Mouse (Mus musculus): Measurements from ENCODE around the gene Crygn. TPM values are rescaled to one million over a fixed set of nuclear protein-coding genes. Genes with fewer than 3 reads are reported as not detected.

Crygn gene
- total and polyA plus RNA-seq, 3 experiments, result 2.0 TPM; not detected in 2

DNA sequence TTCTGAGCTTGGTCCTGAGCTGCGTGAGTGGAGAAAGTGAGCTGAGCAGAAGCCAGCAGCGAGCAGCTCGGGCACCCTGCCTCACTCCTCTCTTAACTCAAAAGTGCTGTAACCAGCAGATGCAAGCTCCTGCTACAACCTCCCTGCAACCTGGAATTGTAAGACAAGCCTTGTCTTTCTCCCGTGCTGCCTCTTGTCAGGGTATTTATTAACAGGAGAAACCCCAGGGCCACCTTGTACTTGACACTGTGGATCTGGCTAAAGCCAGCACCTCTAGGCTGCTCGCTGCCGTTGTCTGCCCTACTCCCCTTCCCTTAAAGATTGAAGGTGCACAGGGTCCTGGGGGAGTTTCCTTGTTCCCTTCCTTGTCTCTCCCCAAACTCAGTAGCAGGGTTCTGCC is 43.8 kb downstream of the Crygn start:
- Histone ChIP-seq H3K79me2 (replicated peaks; ENCODE audit: control insufficient read depth, extremely low read depth, insufficient read depth, poor library complexity, severe bottlenecking) (no peaks in the 10 kb centered on the region), H3K4me2 (ENCODE audit: insufficient read depth, low read depth, poor library complexity, severe bottlenecking) (no peak overlapping the region), H3K4me1 (ENCODE audit: control insufficient read depth in 1 of 2, insufficient read depth in 2 of 2) (peaks cover 0 to 17% of the 10 kb centered on the region in 2 experiments; a peak in 2 of 4 replicates), H3K9me3 (replicated peaks; ENCODE audit: low read length) (peaks cover 16% of the 10 kb centered on the region), H3K4me3 (replicated peaks in 1 of 3; ENCODE audit: low read depth in 2 of 3, low read length in 2 of 3, poor library complexity in 1 of 3) (no peak overlapping the region), H3K27me3 (replicated peaks) (no peaks in the 10 kb centered on the region), H3K36me3 (replicated peaks in 1 of 2; ENCODE audit: control insufficient read depth in 1 of 2, insufficient read depth in 1 of 2, low read length in 1 of 2) (peaks cover 22 to 53% of the 10 kb centered on the region in 2 experiments), H3K9ac (ENCODE audit: insufficient read depth, low read depth) (no peak overlapping the region), H3K27ac (ENCODE audit: insufficient read depth, low read depth) (no peak overlapping the region)
- dilution Hi-C loops (cut with MboI; ENCODE audit: extremely low pct_ligation_motif_present, extremely low pct_unique_long_range_greater_than_20kb, low sequenced_read_pairs) (no loop called here), in situ Hi-C loops (cut with MboI; ENCODE audit: low pct_ligation_motif_present, low pct_unique_long_range_greater_than_20kb, low sequenced_read_pairs) (no loop called here)
- TF ChIP-seq ZNF384 (IDR thresholded peaks at IDR 0.05; ENCODE audit: low read depth, low read length) (no peak), MEF2A (IDR thresholded peaks at IDR 0.05; ENCODE audit: borderline replicate concordance, low read depth, low read length) (no peak), TBP (conservative IDR thresholded peaks at IDR 0.05; ENCODE audit: low read depth, low read length) (no peak), POLR2AphosphoS2 (IDR thresholded peaks at IDR 0.05; ENCODE audit: low read depth, low read length) (no peak), MYC (IDR thresholded peaks at IDR 0.05; ENCODE audit: low read depth, low read length) (no peak), ZC3H11A (IDR thresholded peaks at IDR 0.05; ENCODE audit: low read depth, low read length) (no peak), ZMIZ1 (IDR thresholded peaks at IDR 0.05; ENCODE audit: low read depth, low read length) (no peak), CHD1 (IDR thresholded peaks at IDR 0.05; ENCODE audit: low read depth, low read length) (no peak), ELF1 (IDR thresholded peaks at IDR 0.05; ENCODE audit: low read depth, low read length) (no peak), IRF4 (IDR thresholded peaks at IDR 0.05; ENCODE audit: low read depth, low read length) (no peak), KAT2A (IDR thresholded peaks at IDR 0.05; ENCODE audit: insufficient replicate concordance, low read length) (no peak), ZKSCAN1 (IDR thresholded peaks at IDR 0.05; ENCODE audit: borderline replicate concordance, low read depth, low read length) (no peak), USF1 (IDR thresholded peaks at IDR 0.05; ENCODE audit: low read depth, low read length) (no peak)
- no peak for DNase-seq (ENCODE audit: extremely low read depth)

DNA sequence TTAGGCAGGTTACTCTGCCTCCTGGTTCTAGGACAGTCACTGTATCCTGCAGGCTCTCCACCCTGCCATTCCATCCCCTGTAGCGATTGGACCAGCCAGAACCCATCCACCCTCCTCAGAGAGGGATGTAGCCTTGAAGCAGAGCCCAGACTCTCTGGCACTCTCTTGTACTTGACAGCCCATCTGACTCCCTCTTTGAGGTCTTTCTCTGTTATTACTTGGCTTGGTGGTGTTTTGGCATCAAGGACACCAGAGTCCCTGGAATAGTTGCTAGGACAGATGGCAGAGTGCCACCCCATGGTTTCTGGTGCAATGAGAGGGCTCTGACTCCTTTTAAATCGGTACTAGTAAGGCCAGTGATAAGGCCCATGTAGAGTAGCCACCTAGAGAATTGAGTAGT is 44.6 kb downstream of the Crygn start:
- Histone ChIP-seq H3K4me3 (replicated peaks in 1 of 3; ENCODE audit: low read depth in 2 of 3, low read length in 2 of 3, poor library complexity in 1 of 3) (no peak overlapping the region), H3K36me3 (replicated peaks in 1 of 2; ENCODE audit: control insufficient read depth in 1 of 2, insufficient read depth in 1 of 2, low read length in 1 of 2) (peaks cover 30 to 58% of the 10 kb centered on the region in 2 experiments), H3K9me3 (replicated peaks; ENCODE audit: low read length) (peaks cover 16% of the 10 kb centered on the region), H3K4me2 (ENCODE audit: insufficient read depth, low read depth, poor library complexity, severe bottlenecking) (no peak overlapping the region), H3K4me1 (ENCODE audit: control insufficient read depth in 1 of 2, insufficient read depth in 2 of 2) (peaks cover 0 to 17% of the 10 kb centered on the region in 2 experiments; a peak in 2 of 4 replicates), H3K27me3 (replicated peaks) (no peaks in the 10 kb centered on the region), H3K27ac (ENCODE audit: insufficient read depth, low read depth) (no peak overlapping the region), H3K9ac (ENCODE audit: insufficient read depth, low read depth) (no peak overlapping the region), H3K79me2 (replicated peaks; ENCODE audit: control insufficient read depth, extremely low read depth, insufficient read depth, poor library complexity, severe bottlenecking) (no peaks in the 10 kb centered on the region)
- dilution Hi-C loops (cut with MboI; ENCODE audit: extremely low pct_ligation_motif_present, extremely low pct_unique_long_range_greater_than_20kb, low sequenced_read_pairs) (no loop called here), in situ Hi-C loops (cut with MboI; ENCODE audit: low pct_ligation_motif_present, low pct_unique_long_range_greater_than_20kb, low sequenced_read_pairs) (no loop called here)
- no peak for DNase-seq (ENCODE audit: extremely low read depth)
- TF ChIP-seq MAFK (IDR thresholded peaks at IDR 0.05; ENCODE audit: insufficient replicate concordance, low read length) (no peak), EP300 (IDR thresholded peaks at IDR 0.05; ENCODE audit: low read length) (no peak), SIN3A (IDR thresholded peaks at IDR 0.05; ENCODE audit: low read length) (no peak), E2F4 (IDR thresholded peaks at IDR 0.05; ENCODE audit: insufficient replicate concordance, low read depth, low read length) (no peak), MAZ (IDR thresholded peaks at IDR 0.05; ENCODE audit: low read depth, low read length) (no peak), GABPA (IDR thresholded peaks at IDR 0.05; ENCODE audit: insufficient replicate concordance, low read depth, low read length) (no peak), BHLHE40 (IDR thresholded peaks at IDR 0.05; ENCODE audit: low read depth, low read length) (no peak), RCOR1 (conservative IDR thresholded peaks at IDR 0.05; ENCODE audit: low read depth, low read length) (no peak), PAX5 (IDR thresholded peaks at IDR 0.05; ENCODE audit: low read length) (no peak), ZKSCAN1 (IDR thresholded peaks at IDR 0.05; ENCODE audit: borderline replicate concordance, low read depth, low read length) (no peak), JUN (IDR thresholded peaks at IDR 0.05; ENCODE audit: insufficient read depth, low read depth, low read length) (no peak), ZNF384 (IDR thresholded peaks at IDR 0.05; ENCODE audit: low read depth, low read length) (no peak), CHD2 (IDR thresholded peaks at IDR 0.05; ENCODE audit: low read length) (no peak), POLR2A (IDR thresholded peaks at IDR 0.05; ENCODE audit: low read depth, low read length) (no peak), NELFE (IDR thresholded peaks at IDR 0.05; ENCODE audit: low read depth, low read length) (no peak), IRF4 (IDR thresholded peaks at IDR 0.05; ENCODE audit: low read depth, low read length) (no peak)
